Mouse (Mus musculus): ENCODE data around the gene Rps6kb2.

The Rps6kb2 gene

DNA sequence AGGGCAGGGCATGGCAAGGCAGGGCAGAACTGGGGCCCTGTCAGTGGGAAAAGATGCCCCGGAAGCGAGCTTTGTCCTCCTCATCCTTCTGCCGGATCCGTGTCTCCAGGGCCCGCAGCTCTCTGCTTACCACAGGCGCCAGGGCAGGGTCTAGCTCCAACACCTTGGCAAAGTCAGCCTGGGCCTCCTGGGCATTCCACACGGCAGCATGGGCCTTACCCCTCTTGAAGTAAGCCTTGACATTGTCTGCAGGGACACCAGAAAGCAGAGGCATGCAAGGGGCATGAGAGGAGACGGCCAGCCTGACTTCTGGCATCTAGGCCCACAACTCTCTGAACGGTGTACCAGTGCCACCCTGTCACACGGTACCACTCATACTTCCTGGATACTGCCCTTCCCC is 48.6 kb downstream of the Rps6kb2 start:
- no peak for DNase-seq

DNA sequence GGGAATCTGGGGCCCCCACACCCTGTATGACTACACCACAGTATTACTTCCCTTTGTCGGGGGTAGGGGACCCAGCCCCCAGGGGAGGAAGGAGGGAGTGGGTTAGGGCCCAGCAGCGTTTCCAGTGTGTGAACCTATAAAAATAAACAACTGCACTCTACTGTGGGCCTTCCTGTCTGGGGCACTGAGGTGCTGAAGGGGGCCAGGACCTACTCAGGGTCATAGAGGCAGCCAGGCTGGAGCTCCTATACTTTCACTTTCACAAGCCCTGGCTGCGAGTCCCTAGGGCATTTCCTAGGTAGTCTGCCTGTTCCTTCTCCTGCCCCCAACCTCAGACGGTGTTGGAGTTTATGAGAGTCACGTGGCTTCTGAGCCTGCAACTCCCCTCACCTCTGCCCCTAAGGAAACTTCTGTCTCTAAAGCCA is 49.3 kb downstream of the Rps6kb2 start:
- peak; percentile 42 for DNase-seq

DNA sequence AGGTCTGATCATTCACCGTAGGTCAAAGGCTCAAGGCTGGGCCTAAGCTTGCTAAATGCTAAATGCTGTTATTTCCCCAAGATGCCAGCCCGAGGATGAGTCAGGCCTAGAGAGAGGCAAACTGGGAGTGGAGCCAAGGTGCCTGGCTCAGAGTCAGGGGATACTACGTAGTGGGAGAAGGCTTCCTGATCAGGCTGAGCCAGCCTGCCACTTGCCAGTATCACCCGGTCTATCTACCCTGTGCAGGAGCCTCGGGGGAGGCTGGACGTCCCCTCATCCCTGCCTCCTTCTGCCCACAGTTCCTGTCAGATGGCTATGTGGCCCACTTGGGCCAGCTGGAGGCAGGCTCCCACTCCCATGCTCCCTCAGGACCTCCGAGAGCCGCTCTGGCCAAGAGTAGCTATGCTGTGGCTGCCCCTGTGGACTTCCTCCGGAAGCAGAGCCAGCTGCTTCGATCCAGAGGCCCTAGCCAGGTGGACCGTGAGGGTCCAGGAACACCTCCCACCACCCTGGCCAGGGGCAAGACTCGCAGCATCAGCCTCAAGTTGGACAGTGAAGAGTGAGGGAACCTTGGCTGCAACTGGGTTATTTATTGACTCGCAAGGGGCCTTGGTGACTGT is 49.9 kb downstream of the Rps6kb2 start:
- DNase-seq: peak; percentile 86

DNA sequence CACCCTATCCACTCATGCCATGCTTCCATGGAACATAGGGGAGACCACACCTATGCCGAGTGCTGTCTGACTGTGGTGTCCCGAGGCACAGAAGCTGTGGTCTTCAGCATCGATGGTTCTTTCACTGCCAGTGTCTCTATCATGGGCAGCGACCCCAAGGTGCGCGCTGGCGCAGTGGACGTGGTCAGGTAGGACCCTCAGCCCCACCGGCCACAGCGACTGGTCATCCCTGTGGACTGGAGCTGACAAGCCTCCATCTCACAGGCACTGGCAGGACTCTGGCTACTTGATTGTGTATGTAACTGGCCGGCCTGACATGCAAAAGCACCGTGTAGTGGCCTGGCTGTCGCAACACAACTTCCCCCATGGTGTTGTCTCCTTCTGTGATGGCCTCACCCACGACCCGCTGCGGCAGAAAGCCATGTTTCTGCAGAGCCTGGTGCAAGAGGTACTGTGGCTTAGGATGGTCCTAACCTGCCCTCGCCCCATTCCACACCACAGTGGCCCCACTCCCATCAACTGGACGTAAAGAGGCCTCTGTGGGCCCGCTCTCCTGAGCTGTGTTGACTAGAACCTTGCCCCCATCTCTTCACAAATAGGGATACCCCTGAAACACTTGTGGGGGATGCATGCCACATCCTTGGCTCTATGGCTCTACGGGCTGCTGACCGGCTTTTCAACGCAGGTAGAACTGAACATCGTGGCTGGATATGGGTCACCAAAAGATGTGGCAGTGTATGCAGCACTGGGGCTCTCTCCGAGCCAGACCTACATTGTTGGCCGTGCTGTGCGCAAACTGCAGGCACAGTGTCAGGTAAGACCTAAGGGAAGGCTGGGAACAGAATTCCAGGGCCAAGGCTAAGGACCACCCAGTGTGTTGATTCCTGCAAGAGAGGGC is 50.8 kb downstream of the Rps6kb2 start:
- no peak for DNase-seq

DNA sequence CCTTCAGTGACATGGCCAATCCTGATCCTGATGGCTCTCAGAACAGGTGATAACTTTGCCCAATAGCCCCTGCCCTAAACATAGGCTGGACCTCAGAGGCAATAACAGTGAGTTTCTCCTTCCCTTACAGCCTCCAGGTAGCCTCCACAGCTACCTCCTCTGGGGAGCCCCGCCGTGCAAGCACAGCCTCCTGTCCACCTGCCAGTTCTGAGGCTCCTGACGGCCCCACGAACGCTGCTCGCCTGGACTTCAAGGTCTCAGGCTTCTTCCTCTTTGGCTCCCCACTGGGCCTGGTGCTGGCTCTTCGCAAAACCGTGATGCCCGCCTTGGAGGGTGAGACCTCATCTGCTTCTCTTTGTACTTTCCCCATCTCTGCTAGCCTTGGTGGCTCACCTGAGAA is 54.6 kb downstream of the Rps6kb2 start:
- DNase-seq: no peak

DNA sequence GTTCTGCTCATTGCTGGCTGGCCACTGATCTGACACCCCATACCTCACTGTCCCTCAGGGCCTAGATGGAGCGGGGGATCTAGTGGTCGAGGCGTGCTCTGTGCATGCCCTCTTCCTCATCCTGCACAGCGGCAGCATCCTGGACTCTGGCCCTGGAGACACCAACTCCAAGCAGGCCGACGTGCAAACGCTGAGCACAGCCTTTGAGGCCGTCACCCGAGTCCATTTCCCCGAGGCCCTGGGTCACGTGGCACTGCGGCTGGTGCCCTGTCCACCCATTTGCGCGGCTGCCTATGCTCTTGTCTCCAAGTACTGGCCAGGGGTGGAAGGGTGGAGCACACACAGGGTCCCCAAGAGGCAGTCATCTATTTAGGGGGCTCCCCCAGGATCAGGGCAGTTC is 56.5 kb downstream of the Rps6kb2 start:
- DNase-seq: no peak

DNA sequence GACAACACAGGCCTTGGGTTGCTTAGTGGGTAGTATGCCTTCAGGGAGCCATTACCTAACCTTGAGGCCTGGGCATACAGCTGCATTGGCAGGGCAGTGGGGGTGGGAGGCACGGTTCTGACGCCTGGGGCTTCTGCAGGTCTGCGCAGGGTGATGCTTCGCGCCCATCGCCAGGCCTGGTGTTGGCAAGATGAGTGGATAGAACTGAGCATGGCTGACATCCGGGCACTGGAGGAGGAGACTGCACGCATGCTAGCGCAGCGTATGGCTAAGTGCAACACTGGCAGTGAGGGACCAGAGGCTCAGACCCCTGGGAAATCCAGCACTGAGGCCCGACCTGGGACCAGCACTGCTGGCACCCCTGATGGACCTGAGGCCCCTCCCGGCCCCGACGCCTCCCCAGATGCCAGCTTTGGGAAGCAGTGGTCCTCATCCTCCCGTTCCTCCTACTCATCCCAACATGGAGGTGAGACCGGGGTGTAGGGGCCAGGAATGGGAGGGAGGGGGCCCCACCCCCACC is 58.4 kb downstream of the Rps6kb2 start:
- no peak for DNase-seq

All from kidney, adult 18-20 months (tissue).